Mouse (Mus musculus) midbrain, embryonic 14.5 days (tissue): ENCODE measurements around the gene Tdp1. TPM values are rescaled to one million over a fixed set of nuclear protein-coding genes. Genes with fewer than 3 reads are reported as not detected.
"Not testable (repeated sequence)": the region's sequence is repeated elsewhere in the genome, so short reads cannot be mapped to it uniquely, and the experiment has no call there.

Experiments used
- ATAC-seq: fragments of 200-750 bp; cut with Nextera tagmentation; 2 replicates; pipeline ENCODE4 v1.8.0; 2017; ENCODE audit warnings: moderate number of reproducible peaks, moderate library complexity; ENCODE audit not compliant: low FRiP score, low TSS enrichment
- DNase-seq: peaks from one replicate; pipeline ENCODE4 v3.0.0-alpha.2; 2015
- H3K27ac ChIP-seq: fragments of 300-500 bp; sonication (generic); replicated peaks from 2 replicates; pipeline ENCODE4 v1.5.1; 2014; ENCODE audit warnings: mild to moderate bottlenecking, low read depth, low read length, moderate library complexity
- H3K27me3 ChIP-seq: fragments of 300-500 bp; sonication (generic); 2 replicates; pipeline ENCODE4 v1.6.1; 2014; ENCODE audit warnings: low read length, control low read depth, mixed read lengths; ENCODE audit not compliant: control insufficient read depth, insufficient read depth
- H3K36me3 ChIP-seq: fragments of 300-500 bp; sonication (generic); 2 replicates; pipeline ENCODE4 v1.6.1; 2014; ENCODE audit warnings: low read length, control low read depth; ENCODE audit not compliant: control insufficient read depth, insufficient read depth
- H3K4me1 ChIP-seq: fragments of 300-500 bp; sonication (generic); 2 replicates; pipeline ENCODE4 v1.6.1; 2014; ENCODE audit warnings: mild to moderate bottlenecking, antibody characterized with exemption, low read length, control low read depth; ENCODE audit not compliant: control insufficient read depth, insufficient read depth
- H3K4me2 ChIP-seq: fragments of 300-500 bp; sonication (generic); 2 replicates; pipeline ENCODE4 v1.6.1; 2014; ENCODE audit warnings: mild to moderate bottlenecking, low read length, moderate library complexity
- H3K4me3 ChIP-seq: fragments of 300-500 bp; sonication (generic); replicated peaks from 2 replicates; pipeline ENCODE4 v1.5.1; 2014; ENCODE audit warnings: low read depth, low read length
- H3K9ac ChIP-seq: fragments of 300-500 bp; sonication (generic); replicated peaks from 2 replicates; pipeline ENCODE4 v1.6.1; 2014; ENCODE audit warnings: mild to moderate bottlenecking, low read length, moderate library complexity
- H3K9me3 ChIP-seq: fragments of 300-500 bp; sonication (generic); 2 replicates; pipeline ENCODE4 v1.6.1; 2016; ENCODE audit warnings: low read length, control low read depth, mixed read lengths; ENCODE audit not compliant: control insufficient read depth
- WGBS: fragments of 180-500 bp; shearing (Covaris S2); extraction: QIAGEN DNeasy Blood & Tissue Kit; methylation state at CpG from one replicate; pipeline ENCODE4 v1.1.7; 2014; 5-methylcytosine and 5-hydroxymethylcytosine counted together
- polyA plus RNA-seq: library from polyadenylated mRNA; unstranded; fragments of >200 nt; fragmentation: Nextera tagmentation; extraction: Ambion mirVana; gene quantifications from 2 replicates; pipeline ENCODE4 v1.2.1, GENCODE M21; 2014

The Tdp1 gene
- polyA plus RNA-seq, 1 experiment from 2014 or later: 62.1 TPM

DNA sequence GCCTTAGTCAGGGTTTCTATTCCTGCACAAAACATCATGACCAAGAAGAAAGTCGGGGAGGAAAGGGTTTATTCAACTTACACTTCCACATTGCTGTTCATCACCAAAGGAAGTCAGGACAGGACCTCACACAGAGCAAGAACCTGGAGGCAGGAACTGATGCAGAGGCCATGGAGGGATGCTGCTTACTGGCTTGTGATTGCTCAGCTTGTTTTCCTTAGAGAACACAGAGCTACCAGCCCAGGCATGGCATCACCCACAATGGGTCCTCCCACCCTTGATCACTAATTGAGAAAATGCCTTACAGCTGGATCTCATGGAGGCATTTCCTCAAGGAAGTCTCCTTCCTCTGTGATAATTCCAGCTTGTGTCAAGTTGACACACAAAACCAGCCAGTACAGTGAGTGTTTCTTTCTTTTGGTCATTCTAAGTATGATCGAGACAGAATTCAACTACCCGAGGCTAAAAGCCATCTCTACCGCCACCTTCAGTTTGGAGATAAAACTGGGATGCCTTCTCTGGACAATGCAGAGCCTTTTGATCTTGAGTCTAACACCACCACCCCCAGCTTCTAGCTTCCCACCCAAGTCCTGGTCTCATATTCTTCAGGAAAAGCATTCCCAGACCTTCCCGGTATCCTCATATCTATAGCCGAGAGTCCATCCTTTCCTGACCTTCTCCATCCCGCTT is 87.0 kb downstream of the Tdp1 start:
- not testable (repeated sequence) for H3K9ac ChIP-seq, H3K4me1 ChIP-seq, DNase-seq, H3K27ac ChIP-seq, H3K36me3 ChIP-seq, H3K4me3 ChIP-seq, ATAC-seq, H3K4me2 ChIP-seq, H3K9me3 ChIP-seq
- WGBS: 77% methylated on average over 7 of the region's 7 CpGs
- peaks cover 27% of the 10 kb centered on the region for H3K27me3 ChIP-seq

DNA sequence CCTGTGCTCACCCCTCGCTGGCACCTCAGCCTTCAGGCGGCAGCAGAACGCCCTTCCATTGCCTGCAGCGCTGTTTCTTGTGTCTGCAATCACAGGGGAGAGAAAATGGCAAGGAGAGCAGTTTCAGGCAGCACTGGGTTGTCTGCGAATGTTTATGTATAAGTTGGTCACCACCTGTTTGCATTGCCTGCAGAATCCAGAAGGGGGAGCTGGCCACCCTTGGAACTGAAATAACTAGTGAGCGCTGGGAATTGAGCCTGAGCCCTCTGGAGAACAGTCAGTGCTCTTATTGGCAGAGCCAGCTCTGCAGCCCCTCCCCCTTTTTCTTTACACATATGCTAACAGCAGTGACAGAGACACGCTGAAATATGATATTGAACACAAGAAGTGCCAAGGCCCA is 88.5 kb downstream of the Tdp1 start:
- H3K4me1 ChIP-seq: no peaks in the 10 kb centered on the region
- H3K4me2 ChIP-seq: no peak overlapping the region
- 65% methylated on average over 7 of the region's 7 CpGs for WGBS

GRCm38 (mm10) chr12:99973659-99974058 is 89.3 kb downstream of the Tdp1 start:
- H3K36me3 ChIP-seq: no peaks in the 10 kb centered on the region
- DNase-seq (no peak), ATAC-seq (no peak)
- no peaks in the 10 kb centered on the region for H3K9me3 ChIP-seq
- 82% methylated on average over 1 of the region's 1 CpGs for WGBS
- no peak overlapping the region for H3K9ac ChIP-seq
- H3K27me3 ChIP-seq: peaks cover 6% of the 10 kb centered on the region; the same call in 1 of the 2 replicates
- no peaks in the 10 kb centered on the region for H3K4me1 ChIP-seq
- no peak overlapping the region for H3K27ac ChIP-seq
- no peak overlapping the region for H3K4me3 ChIP-seq
- no peak overlapping the region for H3K4me2 ChIP-seq

More for the DNA sequence above, 88.5 kb downstream of the Tdp1 start:
- peaks cover 12% of the 10 kb centered on the region; the same call in 1 of the 2 replicates for H3K27me3 ChIP-seq
- ATAC-seq (no peak), DNase-seq (no peak)
- no peak overlapping the region for H3K9ac ChIP-seq
- no peaks in the 10 kb centered on the region for H3K36me3 ChIP-seq
- H3K9me3 ChIP-seq: no peaks in the 10 kb centered on the region
- H3K27ac ChIP-seq: no peak overlapping the region
- H3K4me3 ChIP-seq: no peak overlapping the region

DNA sequence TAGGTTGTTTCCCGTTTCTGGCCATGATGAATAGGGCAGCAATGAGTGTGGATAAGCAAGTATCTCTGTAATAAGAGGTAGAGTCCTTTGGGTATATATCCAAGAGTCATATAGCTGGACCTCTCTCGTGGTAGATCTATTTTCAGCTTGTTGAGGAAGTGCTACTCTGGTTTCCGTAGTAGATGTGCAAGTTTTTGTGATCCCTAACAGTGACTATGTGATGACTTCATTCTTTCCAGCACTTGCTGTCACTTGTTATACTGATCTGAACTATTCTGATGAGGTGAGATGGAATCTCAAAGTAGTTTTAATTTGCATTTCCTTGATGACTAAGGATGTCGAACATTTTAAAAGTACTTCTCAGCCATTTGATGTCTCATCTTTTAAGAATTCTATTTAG is 95.2 kb downstream of the Tdp1 start:
- WGBS: 86% methylated on average over 4 of the region's 4 CpGs
- H3K9me3 ChIP-seq: no peaks in the 10 kb centered on the region
- no peaks in the 10 kb centered on the region for H3K4me1 ChIP-seq
- H3K36me3 ChIP-seq: no peaks in the 10 kb centered on the region
- H3K9ac ChIP-seq: no peak overlapping the region
- no peak overlapping the region for H3K27ac ChIP-seq
- DNase-seq (no peak), ATAC-seq (no peak)
- no peaks in the 10 kb centered on the region for H3K27me3 ChIP-seq
- H3K4me2 ChIP-seq: no peak overlapping the region
- no peak overlapping the region for H3K4me3 ChIP-seq

GRCm38 (mm10) chr12:99986797-99987196 is 102.5 kb downstream of the Tdp1 start:
- Histone ChIP-seq H3K9ac (no peak overlapping the region), H3K4me2 (no peak overlapping the region), H3K27ac (no peak overlapping the region), H3K9me3 (no peaks in the 10 kb centered on the region), H3K36me3 (no peaks in the 10 kb centered on the region), H3K4me3 (no peak overlapping the region), H3K4me1 (no peaks in the 10 kb centered on the region), H3K27me3 (no peaks in the 10 kb centered on the region)
- DNase-seq (no peak), ATAC-seq (no peak)
- 97% methylated on average over 5 of the region's 5 CpGs for WGBS

- Histone ChIP-seq H3K27me3 (no peaks in the 10 kb centered on the region), H3K4me3 (no peak overlapping the region), H3K9ac (no peak overlapping the region), H3K4me1 (no peaks in the 10 kb centered on the region), H3K36me3 (no peaks in the 10 kb centered on the region), H3K9me3 (no peaks in the 10 kb centered on the region), H3K27ac (no peak overlapping the region), H3K4me2 (no peak overlapping the region)
- ATAC-seq: no peak
- 95% methylated on average over 2 of the region's 2 CpGs for WGBS
- DNase-seq: no peak
Measured at GRCm38 (mm10) chr12:99988144-99988543, 103.8 kb downstream of the Tdp1 start.

GRCm38 (mm10) chr12:99992362-99992862 is 108.1 kb downstream of the Tdp1 start:
- no peak overlapping the region for H3K9ac ChIP-seq
- no peaks in the 10 kb centered on the region for H3K4me1 ChIP-seq
- no peak overlapping the region for H3K4me3 ChIP-seq
- H3K36me3 ChIP-seq: no peaks in the 10 kb centered on the region
- WGBS: 91% methylated on average over 11 of the region's 11 CpGs
- H3K27me3 ChIP-seq: no peaks in the 10 kb centered on the region
- no peaks in the 10 kb centered on the region for H3K9me3 ChIP-seq
- no peak for DNase-seq
- no peak for ATAC-seq
- H3K27ac ChIP-seq: no peak overlapping the region
- H3K4me2 ChIP-seq: no peak overlapping the region

GRCm38 (mm10) chr12:99993146-99993890 is 109.0 kb downstream of the Tdp1 start:
- Histone ChIP-seq H3K36me3 (no peaks in the 10 kb centered on the region), H3K4me3 (no peak overlapping the region), H3K9me3 (no peaks in the 10 kb centered on the region), H3K4me2 (no peak overlapping the region), H3K27ac (no peak overlapping the region), H3K9ac (no peak overlapping the region), H3K27me3 (no peaks in the 10 kb centered on the region), H3K4me1 (no peaks in the 10 kb centered on the region)
- WGBS: 77% methylated on average over 10 of the region's 10 CpGs
- ATAC-seq (no peak), DNase-seq (no peak)

DNA sequence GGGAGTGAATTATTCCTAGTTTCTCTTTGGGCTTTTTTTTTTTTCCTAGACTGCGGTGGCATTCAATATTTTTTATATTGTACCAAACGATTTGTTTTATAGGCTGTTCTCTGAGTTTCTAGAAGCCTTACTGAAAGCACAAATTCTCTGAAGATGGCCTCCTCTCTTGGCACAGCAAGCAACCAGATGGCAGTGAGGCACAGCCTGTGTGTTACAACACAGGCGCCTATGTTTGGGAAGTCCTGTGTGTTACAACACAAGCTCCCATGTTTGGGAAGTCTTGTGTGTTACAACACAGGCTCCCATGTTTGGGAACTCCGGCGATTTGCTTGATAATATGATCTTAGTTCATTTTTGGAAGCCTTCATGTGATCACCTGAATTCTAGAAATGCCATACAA is 111.6 kb downstream of the Tdp1 start:
- DNase-seq: no peak
- H3K27ac ChIP-seq: no peak overlapping the region
- no peaks in the 10 kb centered on the region for H3K36me3 ChIP-seq
- H3K27me3 ChIP-seq: no peaks in the 10 kb centered on the region
- H3K4me3 ChIP-seq: no peak overlapping the region
- no peak for ATAC-seq
- H3K9ac ChIP-seq: no peak overlapping the region
- no peaks in the 10 kb centered on the region for H3K4me1 ChIP-seq
- no peak overlapping the region for H3K4me2 ChIP-seq
- WGBS: 93% methylated on average over 5 of the region's 5 CpGs
- H3K9me3 ChIP-seq: no peaks in the 10 kb centered on the region
